Mouse (Mus musculus) forebrain, embryonic 10.5 days (tissue): Measurements from ENCODE around the gene Hnrnpll. TPM values are rescaled to one million over a fixed set of nuclear protein-coding genes. Genes with fewer than 3 reads are reported as not detected.
A peak's percentile ranks its signal among the peaks of the same experiment; 100 is the strongest.

Experiments
- DNase-seq: peaks from one replicate; pipeline ENCODE4 v3.0.0-alpha.2; 2017; ENCODE audit warnings: low spot score; ENCODE audit errors: extremely low spot score
- H3K27ac ChIP-seq: fragments of 300-500 bp; sonication (generic); 2 replicates; pipeline ENCODE4 v1.5.1; 2016; ENCODE audit warnings: mild to moderate bottlenecking
- H3K27me3 ChIP-seq: fragments of 300-500 bp; sonication (generic); 2 replicates; pipeline ENCODE4 v1.6.1; 2016; ENCODE audit warnings: mild to moderate bottlenecking; ENCODE audit not compliant: poor library complexity, severe bottlenecking
- H3K36me3 ChIP-seq: fragments of 300-500 bp; sonication (generic); replicated peaks from 2 replicates; pipeline ENCODE4 v1.6.1; 2016; ENCODE audit warnings: mild to moderate bottlenecking, moderate library complexity
- H3K4me1 ChIP-seq: fragments of 300-500 bp; sonication (generic); 2 replicates; pipeline ENCODE4 v1.6.1; 2016
- H3K4me3 ChIP-seq: fragments of 300-500 bp; sonication (generic); 2 replicates; pipeline ENCODE4 v1.5.1; 2016; ENCODE audit warnings: mild to moderate bottlenecking, moderate library complexity
- H3K9me3 ChIP-seq: fragments of 300-500 bp; sonication (generic); 2 replicates; pipeline ENCODE4 v1.6.1; 2016; ENCODE audit warnings: mild to moderate bottlenecking, moderate library complexity
- WGBS: fragments of 180-500 bp; shearing (Covaris S2); methylation state at CpG from one replicate; pipeline ENCODE4 v1.1.7; 2016; 5-methylcytosine and 5-hydroxymethylcytosine counted together
- polyA plus RNA-seq: library from polyadenylated mRNA; unstranded; fragments of >200 nt; fragmentation: Nextera tagmentation; extraction: Ambion mirVana; gene quantifications from 2 replicates; pipeline ENCODE4 v1.2.1, GENCODE M21; 2016

The Hnrnpll gene
- polyA plus RNA-seq, 1 experiment from 2014 or later: 86.2 TPM

- no peaks in the 10 kb centered on the region for H3K4me1 ChIP-seq
- no peak overlapping the region for H3K4me3 ChIP-seq
- no peaks in the 10 kb centered on the region for H3K36me3 ChIP-seq
- no peak overlapping the region for H3K27ac ChIP-seq
- WGBS: 86% methylated on average over 9 of the region's 9 CpGs
- H3K27me3 ChIP-seq: no peaks in the 10 kb centered on the region
- DNase-seq: no peak
- H3K9me3 ChIP-seq: no peaks in the 10 kb centered on the region; the same call in 1 of the 2 replicates
Measured at GRCm38 (mm10) chr17:80084424-80084823, 22.3 kb upstream of the Hnrnpll start.

- no peak overlapping the region for H3K4me3 ChIP-seq
- WGBS: 78% methylated on average over 6 of the region's 6 CpGs
- no peak for DNase-seq
Measured at GRCm38 (mm10) chr17:80083223-80083622, 21.1 kb upstream of the Hnrnpll start.

GRCm38 (mm10) chr17:80078726-80079125, 16.6 kb upstream of the Hnrnpll start:
- 93% methylated on average over 4 of the region's 4 CpGs for WGBS
- no peaks in the 10 kb centered on the region for H3K4me1 ChIP-seq

More at GRCm38 (mm10) chr17:80083223-80083622, 21.1 kb upstream of the Hnrnpll start:
- Histone ChIP-seq H3K36me3 (no peaks in the 10 kb centered on the region), H3K27ac (no peak overlapping the region), H3K4me1 (no peaks in the 10 kb centered on the region), H3K27me3 (no peaks in the 10 kb centered on the region), H3K9me3 (no peaks in the 10 kb centered on the region; the same call in 1 of the 2 replicates)

GRCm38 (mm10) chr17:80067257-80067656, 5.1 kb upstream of the Hnrnpll start:
- no peak overlapping the region for H3K27ac ChIP-seq
- no peak for DNase-seq
- no peak overlapping the region for H3K4me3 ChIP-seq
- 89% methylated on average over 5 of the region's 6 CpGs for WGBS
- no peaks in the 10 kb centered on the region for H3K36me3 ChIP-seq
- no peaks in the 10 kb centered on the region for H3K9me3 ChIP-seq
- no peaks in the 10 kb centered on the region for H3K27me3 ChIP-seq
- H3K4me1 ChIP-seq: peaks cover 12% of the 10 kb centered on the region

More at GRCm38 (mm10) chr17:80078726-80079125, 16.6 kb upstream of the Hnrnpll start:
- Histone ChIP-seq H3K27ac (no peak overlapping the region), H3K27me3 (no peaks in the 10 kb centered on the region), H3K9me3 (no peaks in the 10 kb centered on the region), H3K4me3 (no peak overlapping the region), H3K36me3 (no peaks in the 10 kb centered on the region)
- no peak for DNase-seq

GRCm38 (mm10) chr17:80063840-80064495, 1.8 kb upstream of the Hnrnpll start:
- peak; percentile 19 for DNase-seq
- Histone ChIP-seq H3K36me3 (no peaks in the 10 kb centered on the region), H3K4me1 (peaks cover 26% of the 10 kb centered on the region), H3K27ac (no peak overlapping the region), H3K4me3 (no peak overlapping the region; the same call in 1 of the 2 replicates), H3K9me3 (no peaks in the 10 kb centered on the region), H3K27me3 (no peaks in the 10 kb centered on the region)
- 78% methylated on average over 8 of the region's 8 CpGs for WGBS

- no peak for DNase-seq
- peaks cover 2% of the 10 kb centered on the region for H3K36me3 ChIP-seq
Measured at GRCm38 (mm10) chr17:80063386-80063785, 1.3 kb upstream of the Hnrnpll start.

GRCm38 (mm10) chr17:80062620-80063010, 481 bp upstream of the Hnrnpll start:
- peaks cover 35% of the 10 kb centered on the region for H3K4me1 ChIP-seq
- DNase-seq: no peak
- WGBS: 3% methylated on average over 15 of the region's 15 CpGs
- H3K36me3 ChIP-seq: peaks cover 10% of the 10 kb centered on the region
- H3K4me3 ChIP-seq: peak overlapping the region; percentile 99
- no peaks in the 10 kb centered on the region for H3K9me3 ChIP-seq
- no peaks in the 10 kb centered on the region for H3K27me3 ChIP-seq
- peak overlapping the region; percentile 100 for H3K27ac ChIP-seq

More at GRCm38 (mm10) chr17:80063386-80063785, 1.3 kb upstream of the Hnrnpll start:
- WGBS: 87% methylated on average over 10 of the region's 10 CpGs
- H3K4me1 ChIP-seq: peaks cover 30% of the 10 kb centered on the region
- no peaks in the 10 kb centered on the region for H3K9me3 ChIP-seq
- no peak overlapping the region for H3K27ac ChIP-seq
- peak overlapping the region; percentile 99; the same call in 1 of the 2 replicates for H3K4me3 ChIP-seq
- no peaks in the 10 kb centered on the region for H3K27me3 ChIP-seq

- H3K4me3 ChIP-seq: peak overlapping the region; percentile 99
- no peaks in the 10 kb centered on the region for H3K9me3 ChIP-seq
- peaks cover 20% of the 10 kb centered on the region for H3K36me3 ChIP-seq
- WGBS: under 1% methylated on average over 71 of the region's 83 CpGs
- no peaks in the 10 kb centered on the region for H3K27me3 ChIP-seq
- DNase-seq: peak; percentile 60
- H3K27ac ChIP-seq: peak overlapping the region; percentile 100
- peaks cover 35% of the 10 kb centered on the region for H3K4me1 ChIP-seq
Measured at GRCm38 (mm10) chr17:80060828-80061782, 1.0 kb downstream of the Hnrnpll start.

- no peak for DNase-seq
- peaks cover 24% of the 10 kb centered on the region for H3K36me3 ChIP-seq
- no peaks in the 10 kb centered on the region for H3K27me3 ChIP-seq
- peaks cover 35% of the 10 kb centered on the region for H3K4me1 ChIP-seq
- no peaks in the 10 kb centered on the region for H3K9me3 ChIP-seq
- WGBS: 33% methylated on average over 5 of the region's 5 CpGs
- peak overlapping the region; percentile 100 for H3K27ac ChIP-seq
- peak overlapping the region; percentile 99 for H3K4me3 ChIP-seq
Measured at GRCm38 (mm10) chr17:80060151-80060550, 2.0 kb downstream of the Hnrnpll start.

- no peak for DNase-seq
- Histone ChIP-seq H3K4me3 (peak overlapping the region; percentile 99), H3K27me3 (no peaks in the 10 kb centered on the region), H3K4me1 (peaks cover 35% of the 10 kb centered on the region), H3K36me3 (peaks cover 25% of the 10 kb centered on the region), H3K27ac (no peak overlapping the region), H3K9me3 (no peaks in the 10 kb centered on the region)
- 43% methylated on average over 1 of the region's 1 CpGs for WGBS
Measured at GRCm38 (mm10) chr17:80059731-80060130, 2.4 kb downstream of the Hnrnpll start.

- 0 out of 2 replicates have a peak overlapping the region, but pooled peaks have one; percentile 99 for H3K4me3 ChIP-seq
- 75% methylated on average over 1 of the region's 1 CpGs for WGBS
- H3K9me3 ChIP-seq: no peaks in the 10 kb centered on the region
- peaks cover 34% of the 10 kb centered on the region for H3K4me1 ChIP-seq
- no peaks in the 10 kb centered on the region for H3K27me3 ChIP-seq
- DNase-seq: no peak
- no peak overlapping the region for H3K27ac ChIP-seq
- H3K36me3 ChIP-seq: peaks cover 37% of the 10 kb centered on the region
Measured at GRCm38 (mm10) chr17:80058501-80058900, 3.6 kb downstream of the Hnrnpll start.

- Histone ChIP-seq H3K4me3 (no peak overlapping the region), H3K36me3 (peaks cover 81% of the 10 kb centered on the region), H3K4me1 (peaks cover 13% of the 10 kb centered on the region), H3K9me3 (no peaks in the 10 kb centered on the region), H3K27ac (no peak overlapping the region), H3K27me3 (no peaks in the 10 kb centered on the region)
- WGBS: 93% methylated on average over 27 of the region's 27 CpGs
- no peak for DNase-seq
Measured at GRCm38 (mm10) chr17:80053931-80054734, 8.0 kb downstream of the Hnrnpll start.
